Mouse (Mus musculus) right cerebral cortex, postnatal 36 days (tissue): ENCODE measurements around the gene Pou6f2.

Experiments used
- DNase-seq, 2 experiments: peaks; one replicate each; pipeline ENCODE4 v3.0.0; 2022; ENCODE audit warnings: low spot score in 2 of 2, mixed read lengths in 1 of 2

The Pou6f2 gene

DNA sequence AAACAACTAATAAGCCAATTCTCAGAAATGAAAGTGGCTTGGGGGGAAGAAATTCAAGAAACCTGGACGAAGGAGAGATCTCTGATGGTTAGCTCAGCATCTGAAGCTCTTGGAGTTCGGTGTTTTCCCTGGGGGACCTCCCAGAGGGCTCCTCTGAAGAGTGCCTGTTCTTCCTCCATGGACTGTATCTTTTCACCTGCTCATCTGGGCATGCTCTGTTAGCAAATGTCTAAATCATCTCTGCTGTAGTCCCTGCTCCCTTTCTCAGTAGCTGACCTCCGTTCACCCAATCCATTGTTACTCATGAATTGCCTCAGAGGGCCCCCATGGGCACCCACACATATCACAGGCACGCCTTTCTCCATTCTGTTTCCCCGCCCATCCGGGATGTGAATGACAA is at the start of gene Pou6f2:
Gene Pou6f2 (minus strand): TSS at position 101 of the 400 bp plus-strand sequence.
- no peak for DNase-seq

- DNase-seq, result no peak
Measured at GRCm38 (mm10) chr13:18439858-18440257, 42.4 kb upstream of the Pou6f2 start.

DNA sequence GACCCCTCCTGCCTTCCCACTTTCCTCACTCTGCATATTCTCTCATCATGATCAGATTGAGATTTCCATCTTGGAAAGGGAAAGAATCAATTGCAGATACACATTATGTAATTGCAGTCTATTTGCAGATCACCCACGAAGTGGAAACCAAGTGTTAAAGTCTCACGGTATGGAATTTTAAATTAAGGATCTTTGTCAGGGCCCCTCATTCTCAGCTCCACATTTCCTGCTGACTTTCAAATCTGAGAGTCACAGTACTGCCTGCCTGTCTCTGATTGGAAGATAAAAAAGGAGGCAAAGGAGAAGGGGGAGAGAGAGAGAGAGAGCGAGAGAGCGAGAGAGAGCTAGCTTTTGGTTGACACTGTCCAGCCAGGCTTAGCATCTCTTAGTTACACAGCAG is 9.8 kb downstream of the Pou6f2 start:
- no peak for DNase-seq

DNA sequence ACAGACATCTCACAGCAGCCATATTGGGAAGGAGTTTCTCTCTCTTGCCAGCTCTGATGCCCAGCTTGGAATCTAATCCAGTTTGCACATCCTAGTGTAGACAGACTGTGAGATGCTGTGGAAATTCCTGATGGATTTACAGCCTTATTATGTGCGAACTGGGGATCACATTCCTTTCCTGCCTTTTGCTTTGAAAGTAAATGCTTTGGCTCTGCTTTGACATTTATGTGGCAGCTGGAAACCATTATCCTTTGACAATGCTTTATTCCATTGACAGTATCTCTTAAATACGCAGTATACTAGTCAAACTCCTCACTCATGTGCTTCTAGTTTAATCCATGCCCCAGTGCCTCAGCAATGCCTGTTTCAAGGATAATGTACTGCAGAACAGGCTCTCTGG is 34.1 kb downstream of the Pou6f2 start:
- no peak for DNase-seq

DNA sequence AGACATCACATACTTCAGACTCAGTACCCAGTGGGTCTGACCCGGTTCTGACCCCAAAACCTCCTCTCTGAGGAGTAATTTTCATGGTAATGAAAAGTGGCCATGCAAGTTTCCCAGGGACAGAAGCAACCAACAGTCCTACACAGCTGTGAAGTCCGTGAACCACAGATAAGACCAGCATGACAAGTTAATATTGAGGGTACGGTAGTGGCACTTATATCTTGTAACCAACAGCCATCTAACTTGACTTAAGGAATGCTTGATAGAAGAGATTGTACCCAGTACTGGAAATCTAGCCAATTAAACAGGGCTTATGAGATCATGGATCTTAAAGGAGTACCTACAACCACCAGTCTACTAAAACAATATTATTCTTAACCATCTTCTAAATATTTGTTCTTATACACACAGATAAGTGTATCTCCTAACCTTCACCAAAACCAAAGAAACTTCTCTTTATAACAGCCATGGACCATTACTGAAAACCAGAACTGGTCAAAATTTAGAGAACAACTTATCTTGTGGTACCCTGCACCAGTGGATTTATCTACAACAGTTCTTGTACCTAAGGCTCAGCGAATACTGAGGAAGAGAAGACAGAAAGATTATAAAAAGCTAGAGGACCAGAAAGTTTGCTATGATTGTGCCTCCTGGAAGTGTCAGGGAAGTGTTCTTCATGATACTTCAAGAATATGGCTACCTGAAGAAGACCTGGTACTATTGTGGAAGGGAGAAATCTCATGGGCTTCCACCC is 52.7 kb downstream of the Pou6f2 start:
- no peak for DNase-seq

- DNase-seq, result peak in 1 of 2 experiments; percentile 15
Measured at GRCm38 (mm10) chr13:18338910-18339501, 58.5 kb downstream of the Pou6f2 start.

DNA sequence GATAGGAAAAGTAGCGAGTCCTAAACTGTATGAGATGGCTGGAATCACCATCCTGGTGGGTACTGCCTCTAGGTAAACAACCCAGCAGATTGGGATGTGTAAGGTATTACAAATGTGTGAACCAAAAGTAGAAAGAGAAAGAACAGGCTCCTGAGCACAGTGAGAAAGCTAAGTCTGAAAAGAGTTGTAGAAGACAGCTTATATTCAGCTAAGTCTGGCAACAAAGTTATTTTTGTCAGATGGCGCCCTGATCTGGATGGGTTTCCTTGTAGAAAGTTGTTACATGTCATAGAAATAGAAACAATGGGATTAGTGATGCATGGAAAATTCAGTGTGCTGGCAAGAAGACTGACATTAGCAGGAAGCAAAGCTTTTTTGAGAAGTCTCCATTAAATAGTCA is 59.5 kb downstream of the Pou6f2 start:
- DNase-seq, result peak; percentile 12 to 42

DNA sequence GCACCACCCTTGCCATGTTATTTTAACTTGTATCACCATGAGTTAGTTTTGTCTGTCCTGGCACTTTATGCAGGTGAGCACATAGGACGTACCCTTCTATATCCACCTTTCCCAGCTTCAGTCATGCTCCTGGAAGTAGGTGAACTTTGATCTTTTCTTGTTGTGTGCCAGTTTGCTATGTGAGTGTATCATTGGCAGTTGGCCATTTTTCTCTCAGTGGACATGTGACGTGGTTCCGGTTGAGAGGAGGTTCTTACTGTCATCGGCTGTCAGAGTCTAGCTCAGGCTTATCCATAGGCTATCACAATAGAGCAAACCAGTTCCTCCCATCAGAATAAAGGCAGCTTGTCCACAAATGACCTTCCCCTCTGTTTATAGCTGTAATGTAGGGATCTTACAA is 63.5 kb downstream of the Pou6f2 start:
- no peak for DNase-seq

GRCm38 (mm10) chr13:18332596-18332995 is 64.9 kb downstream of the Pou6f2 start:
- no peak for DNase-seq

- no peak for DNase-seq
Measured at GRCm38 (mm10) chr13:18323980-18324678, 73.4 kb downstream of the Pou6f2 start.

DNA sequence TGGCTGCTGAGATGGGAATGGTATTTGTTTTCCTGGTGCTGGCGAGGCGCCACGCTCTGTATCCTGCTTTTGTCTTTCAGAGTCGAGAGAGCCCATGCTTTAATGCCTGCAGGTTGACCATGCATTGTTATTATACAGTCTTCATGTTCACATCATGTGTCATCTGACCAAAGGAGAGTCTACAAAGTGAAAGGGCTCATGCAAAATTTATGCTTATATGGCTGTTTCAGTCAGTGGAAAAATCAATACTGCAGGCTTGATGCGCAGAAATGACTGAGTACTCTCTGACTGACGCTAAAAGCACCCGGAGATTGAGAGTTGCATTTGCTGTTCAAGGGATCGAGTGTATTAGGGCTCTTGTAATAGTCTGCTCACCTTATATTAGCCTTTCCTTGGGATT is 74.1 kb downstream of the Pou6f2 start:
- no peak for DNase-seq

- DNase-seq, result no peak
Measured at GRCm38 (mm10) chr13:18312613-18313012, 84.9 kb downstream of the Pou6f2 start.

DNA sequence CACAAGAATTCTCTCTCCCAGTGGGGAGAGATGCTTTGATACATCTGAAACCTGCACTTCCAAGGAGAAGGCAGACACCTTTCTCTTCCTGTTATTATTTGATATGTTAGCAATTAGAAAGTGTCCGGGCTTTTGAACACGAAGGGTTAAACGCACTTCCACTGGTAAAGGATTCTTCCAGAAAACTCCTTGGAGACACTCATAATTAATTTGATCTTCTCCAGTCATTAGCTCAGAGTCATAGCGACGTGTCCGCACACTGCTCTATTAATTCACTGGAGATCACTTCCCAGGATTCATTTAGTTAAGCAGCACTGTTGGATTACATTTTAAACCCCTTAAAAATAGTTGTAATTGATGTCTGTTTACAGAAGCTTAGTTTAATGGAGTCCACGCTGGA is 88.5 kb downstream of the Pou6f2 start:
- no peak for DNase-seq

DNA sequence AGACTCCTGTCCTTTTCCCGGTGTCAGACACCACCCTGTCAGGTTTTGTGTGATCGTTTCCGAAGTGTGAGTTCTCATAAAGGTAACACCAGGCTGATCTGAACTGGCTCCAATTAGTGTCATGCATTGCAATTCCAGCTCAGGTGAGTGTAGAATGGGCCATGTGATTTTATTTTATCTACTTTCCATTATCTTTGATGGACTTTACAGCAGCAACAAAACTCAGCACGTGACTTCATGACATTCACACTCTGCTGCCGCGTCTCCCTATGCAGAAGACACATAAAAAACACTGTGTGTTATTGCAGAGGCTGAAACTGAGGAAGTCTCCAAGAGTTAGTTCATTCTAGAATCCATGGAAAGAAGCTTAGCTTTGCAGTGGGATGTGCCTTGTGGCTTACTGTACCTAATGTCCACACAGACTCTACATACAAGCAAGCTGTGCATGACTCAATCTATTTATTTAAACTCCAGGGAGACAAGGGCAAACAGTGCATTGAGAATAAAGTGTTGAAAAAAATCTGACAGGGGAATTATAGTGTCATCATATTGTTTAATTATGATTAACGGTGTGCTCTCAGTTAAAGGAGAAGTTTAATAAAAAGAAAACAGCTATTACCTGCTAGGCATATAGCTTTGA is 90.9 kb downstream of the Pou6f2 start:
- no peak for DNase-seq

GRCm38 (mm10) chr13:18299966-18300365 is 97.5 kb downstream of the Pou6f2 start:
- DNase-seq, result no peak

DNA sequence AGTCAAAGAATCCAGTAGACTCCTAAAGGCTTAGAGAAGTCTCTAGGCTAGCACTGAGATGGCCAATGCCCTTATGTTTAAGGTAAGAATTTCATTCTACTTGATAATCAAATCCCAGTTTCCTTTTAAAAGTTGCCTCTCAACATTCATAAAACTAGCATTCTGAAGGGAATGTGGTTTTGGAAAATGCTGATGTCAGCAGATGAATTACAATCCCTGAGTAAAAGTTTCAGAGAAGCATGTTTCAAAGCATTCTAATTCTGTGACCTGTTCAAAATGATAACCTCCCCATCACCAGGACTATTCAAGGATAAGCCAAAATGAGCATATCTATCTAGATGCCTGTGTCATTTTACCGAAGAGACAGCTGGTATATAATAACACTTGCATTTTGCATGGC is 104.0 kb downstream of the Pou6f2 start:
- no peak for DNase-seq

DNA sequence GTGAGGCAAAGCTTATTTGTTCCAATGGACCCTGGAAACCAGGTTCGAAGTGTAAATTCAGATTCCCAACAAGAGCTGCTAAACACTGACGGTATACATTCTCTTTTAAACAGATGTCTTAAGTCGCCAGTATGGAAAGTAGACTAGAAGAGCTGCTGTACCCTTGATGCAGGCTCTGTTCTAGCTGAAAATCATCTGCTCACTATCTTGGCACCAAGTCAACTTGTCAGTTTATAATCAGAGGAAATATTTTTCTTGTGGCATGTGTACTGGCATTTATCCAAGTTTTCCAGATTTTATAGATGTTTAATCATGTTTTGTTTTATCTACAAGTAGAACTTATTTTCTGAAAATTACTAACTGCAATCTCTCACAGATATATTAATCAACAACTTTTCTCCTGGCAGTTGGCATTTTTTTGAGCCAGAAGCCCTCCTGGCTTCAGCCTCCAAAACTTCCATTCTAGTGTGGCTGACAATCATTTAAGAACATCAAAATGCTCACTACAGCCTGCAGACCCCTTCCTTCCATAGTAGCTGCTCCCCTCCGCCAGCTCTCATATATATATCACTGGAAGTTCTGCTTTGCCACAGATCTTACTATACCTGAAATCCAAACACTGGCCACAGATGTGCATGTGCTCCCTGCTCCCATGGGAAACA is 107.1 kb downstream of the Pou6f2 start:
- no peak for DNase-seq

GRCm38 (mm10) chr13:18287536-18287935 is 110.0 kb downstream of the Pou6f2 start:
- no peak for DNase-seq

DNA sequence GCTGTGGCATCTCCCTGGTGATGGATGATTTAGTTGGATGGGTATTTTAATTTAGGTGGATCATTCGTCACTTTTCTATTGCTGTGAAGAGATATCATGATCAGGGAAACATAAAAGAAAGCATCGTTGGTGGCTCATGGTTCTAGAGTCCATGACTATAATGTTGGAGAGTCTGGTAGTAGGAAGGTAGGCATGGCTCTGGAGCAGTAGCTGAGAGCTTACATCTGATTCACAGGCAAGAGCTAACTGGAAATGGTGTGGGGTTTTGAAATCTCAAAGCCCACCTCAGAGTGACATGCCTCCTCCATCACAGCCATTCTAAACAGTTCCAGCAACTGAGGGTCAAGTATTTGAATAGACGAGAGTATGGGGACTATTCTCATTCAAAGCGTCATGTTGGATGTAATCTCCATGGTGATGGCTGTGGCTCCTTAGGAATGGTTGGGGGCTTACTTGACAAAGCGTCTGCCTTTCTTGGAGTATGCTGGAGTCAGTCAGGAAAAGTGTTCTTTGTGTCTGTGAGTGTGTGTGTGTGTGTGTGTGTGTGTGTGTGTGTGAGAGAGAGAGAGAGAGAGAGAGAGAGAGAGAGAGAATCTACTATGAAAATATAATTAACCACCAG is 115.0 kb downstream of the Pou6f2 start:
- no peak for DNase-seq

GRCm38 (mm10) chr13:18281084-18281483 is 116.4 kb downstream of the Pou6f2 start:
- DNase-seq, result peak; percentile 26 to 29

- DNase-seq, result no peak
Measured at GRCm38 (mm10) chr13:18253131-18253530, 144.4 kb downstream of the Pou6f2 start.
